Mouse (Mus musculus): ENCODE measurements at regions not wholly inside any gene's neighbourhood (a gene's known extent, or its start where the extent isn't known, plus 50 kb on each side); places are given as distances from the start of the nearest gene placed in this dataset.

DNA sequence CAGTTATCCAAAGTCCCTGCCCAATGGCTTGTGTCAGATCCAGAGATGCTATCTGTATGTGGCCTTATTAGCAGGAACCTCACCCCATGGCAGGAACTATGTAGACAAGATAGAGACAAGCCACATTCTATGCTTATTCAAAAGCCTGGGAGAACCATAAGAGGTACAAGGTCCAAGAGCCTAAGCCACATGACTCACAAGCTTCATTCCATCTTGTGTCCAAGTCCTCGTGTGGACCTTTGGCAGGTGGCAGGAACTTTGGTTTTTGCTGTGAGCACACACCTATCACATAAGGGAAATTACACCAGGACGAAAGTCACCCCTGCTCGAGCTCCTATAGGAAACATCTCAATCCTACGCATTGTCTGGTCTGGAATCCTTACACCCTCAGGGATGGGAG is 122.9 kb downstream of the Dll1 start:
- H3K4me3 ChIP-seq (replicated peaks; ENCODE audit: low read length): no peak overlapping the region
- TF ChIP-seq NANOG (IDR thresholded peaks at IDR 0.05; ENCODE audit: borderline replicate concordance, low read length): no peak
- no peak for TF ChIP-seq POU5F1 (IDR thresholded peaks at IDR 0.05; ENCODE audit: borderline replicate concordance, low read length)
- TF ChIP-seq CTCF (conservative IDR thresholded peaks at IDR 0.05; ENCODE audit: low read length): no peak
- H3K27me3 ChIP-seq (ENCODE audit: insufficient read depth, low read length): peaks cover 10% of the 10 kb centered on the region; the same call in 1 of the 2 replicates
- H3K9me3 ChIP-seq (ENCODE audit: low read length): no peaks in the 10 kb centered on the region
- peaks cover 14% of the 10 kb centered on the region for H3K4me1 ChIP-seq (replicated peaks; ENCODE audit: low read depth, low read length)
- no peaks in the 10 kb centered on the region for H3K36me3 ChIP-seq (ENCODE audit: insufficient read depth, low read length)

DNA sequence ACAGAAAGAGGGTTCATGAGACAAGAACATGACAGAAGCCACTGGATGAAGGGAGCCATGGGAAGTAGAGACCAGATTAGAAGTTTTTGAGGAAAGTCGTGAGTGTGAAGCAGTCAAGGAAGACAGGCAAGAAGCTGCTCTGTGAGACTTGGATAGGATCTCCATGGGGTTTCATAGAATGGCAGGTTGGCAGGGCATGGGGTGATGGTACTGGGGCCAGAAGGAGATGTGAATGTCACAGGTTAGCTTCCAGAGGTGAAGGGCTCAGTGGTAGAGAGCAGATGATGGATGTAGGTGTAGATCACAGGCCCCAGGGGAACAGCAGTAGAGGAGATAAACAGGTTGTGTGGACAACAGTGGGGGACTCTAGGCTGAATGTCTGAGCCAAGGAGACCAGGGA is 123.4 kb downstream of the Dll1 start:
- no peaks in the 10 kb centered on the region for H3K9me3 ChIP-seq (ENCODE audit: low read length)
- H3K27me3 ChIP-seq (ENCODE audit: insufficient read depth, low read length): peaks cover 10% of the 10 kb centered on the region; the same call in 1 of the 2 replicates
- TF ChIP-seq CTCF (conservative IDR thresholded peaks at IDR 0.05; ENCODE audit: low read length): no peak
- TF ChIP-seq POU5F1 (IDR thresholded peaks at IDR 0.05; ENCODE audit: borderline replicate concordance, low read length): no peak
- no peak for TF ChIP-seq NANOG (IDR thresholded peaks at IDR 0.05; ENCODE audit: borderline replicate concordance, low read length)
- peaks cover 18% of the 10 kb centered on the region for H3K4me1 ChIP-seq (replicated peaks; ENCODE audit: low read depth, low read length)
- no peaks in the 10 kb centered on the region for H3K36me3 ChIP-seq (ENCODE audit: insufficient read depth, low read length)
- no peak overlapping the region for H3K4me3 ChIP-seq (replicated peaks; ENCODE audit: low read length)

DNA sequence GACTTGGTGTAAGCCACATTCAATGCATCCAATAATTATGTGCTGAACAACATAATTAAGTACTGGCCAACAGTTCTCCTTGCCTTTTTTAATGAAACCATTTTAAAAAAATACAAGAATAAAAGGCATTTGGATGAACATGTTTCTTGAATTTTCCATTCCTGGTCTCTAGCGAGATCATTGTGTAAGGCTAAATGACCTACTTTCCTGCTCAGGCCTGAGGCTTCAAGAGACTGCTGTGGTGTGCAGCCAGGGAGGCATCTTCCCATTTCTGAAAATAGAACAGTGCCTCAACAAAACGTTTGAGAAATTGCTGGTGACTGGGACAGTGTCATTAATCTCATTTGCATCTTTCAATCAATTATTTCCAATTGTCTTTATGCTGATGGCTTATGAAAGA is 124.5 kb downstream of the Dll1 start:
- no peak for TF ChIP-seq CTCF (conservative IDR thresholded peaks at IDR 0.05; ENCODE audit: low read length)
- no peak for TF ChIP-seq NANOG (IDR thresholded peaks at IDR 0.05; ENCODE audit: borderline replicate concordance, low read length)
- TF ChIP-seq POU5F1 (IDR thresholded peaks at IDR 0.05; ENCODE audit: borderline replicate concordance, low read length): no peak
- peaks cover 21% of the 10 kb centered on the region for H3K4me1 ChIP-seq (replicated peaks; ENCODE audit: low read depth, low read length)
- H3K36me3 ChIP-seq (ENCODE audit: insufficient read depth, low read length): no peaks in the 10 kb centered on the region
- peaks cover 10% of the 10 kb centered on the region; the same call in 1 of the 2 replicates for H3K27me3 ChIP-seq (ENCODE audit: insufficient read depth, low read length)
- no peaks in the 10 kb centered on the region for H3K9me3 ChIP-seq (ENCODE audit: low read length)
- no peak overlapping the region for H3K4me3 ChIP-seq (replicated peaks; ENCODE audit: low read length)

DNA sequence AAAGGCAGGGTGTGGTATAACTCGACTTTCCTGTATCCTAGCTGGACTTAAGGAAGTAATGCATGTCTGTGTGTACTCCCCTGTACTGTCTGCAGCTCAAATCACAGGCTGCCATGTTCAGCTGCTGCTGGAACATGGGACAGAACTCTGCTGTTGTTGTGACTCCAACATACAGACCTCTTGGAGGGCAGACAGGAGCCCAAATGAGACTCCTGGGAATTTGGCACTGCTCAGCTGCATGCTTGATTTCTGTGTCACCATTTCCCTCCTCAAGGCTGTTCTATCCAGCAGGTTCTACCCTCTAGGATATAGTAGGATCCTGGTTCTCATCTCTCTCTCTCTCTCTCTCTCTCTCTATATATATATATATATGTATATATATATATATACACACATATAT is 125.0 kb downstream of the Dll1 start:
- no peaks in the 10 kb centered on the region for H3K36me3 ChIP-seq (ENCODE audit: insufficient read depth, low read length)
- peaks cover 10% of the 10 kb centered on the region; the same call in 1 of the 2 replicates for H3K27me3 ChIP-seq (ENCODE audit: insufficient read depth, low read length)
- peaks cover 27% of the 10 kb centered on the region for H3K4me1 ChIP-seq (replicated peaks; ENCODE audit: low read depth, low read length)
- no peak overlapping the region for H3K4me3 ChIP-seq (replicated peaks; ENCODE audit: low read length)
- TF ChIP-seq NANOG (IDR thresholded peaks at IDR 0.05; ENCODE audit: borderline replicate concordance, low read length) (no peak), CTCF (conservative IDR thresholded peaks at IDR 0.05; ENCODE audit: low read length) (no peak), POU5F1 (IDR thresholded peaks at IDR 0.05; ENCODE audit: borderline replicate concordance, low read length) (no peak)
- no peaks in the 10 kb centered on the region for H3K9me3 ChIP-seq (ENCODE audit: low read length)

DNA sequence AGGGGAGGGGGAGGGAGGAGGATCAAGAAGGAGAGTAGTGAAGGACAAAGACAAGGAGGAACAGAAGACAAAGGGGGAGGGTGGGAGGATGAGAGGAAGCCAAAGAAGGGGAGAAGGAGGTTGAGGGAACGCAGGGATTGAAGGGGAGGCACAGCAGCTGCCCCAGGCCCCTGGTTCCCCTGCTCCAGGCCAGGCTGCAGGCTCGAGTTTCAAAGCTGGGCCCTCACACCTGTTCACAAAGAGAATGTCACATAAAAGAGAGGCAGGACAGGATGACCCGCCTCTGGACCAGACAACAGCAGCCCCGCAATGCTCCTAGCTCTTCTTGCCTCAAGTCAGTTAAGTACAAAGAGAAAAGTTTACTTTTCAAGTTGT is 128.3 kb downstream of the Dll1 start:
- peaks cover 44% of the 10 kb centered on the region for H3K4me1 ChIP-seq (replicated peaks; ENCODE audit: low read depth, low read length)
- peak overlapping the region; percentile 73 for H3K4me3 ChIP-seq (replicated peaks; ENCODE audit: low read length)
- no peaks in the 10 kb centered on the region for H3K36me3 ChIP-seq (ENCODE audit: insufficient read depth, low read length)
- no peaks in the 10 kb centered on the region for H3K9me3 ChIP-seq (ENCODE audit: low read length)
- no peak for TF ChIP-seq POU5F1 (IDR thresholded peaks at IDR 0.05; ENCODE audit: borderline replicate concordance, low read length)
- no peak for TF ChIP-seq NANOG (IDR thresholded peaks at IDR 0.05; ENCODE audit: borderline replicate concordance, low read length)
- TF ChIP-seq CTCF (conservative IDR thresholded peaks at IDR 0.05; ENCODE audit: low read length): no peak
- peaks cover 9% of the 10 kb centered on the region; the same call in 1 of the 2 replicates for H3K27me3 ChIP-seq (ENCODE audit: insufficient read depth, low read length)

DNA sequence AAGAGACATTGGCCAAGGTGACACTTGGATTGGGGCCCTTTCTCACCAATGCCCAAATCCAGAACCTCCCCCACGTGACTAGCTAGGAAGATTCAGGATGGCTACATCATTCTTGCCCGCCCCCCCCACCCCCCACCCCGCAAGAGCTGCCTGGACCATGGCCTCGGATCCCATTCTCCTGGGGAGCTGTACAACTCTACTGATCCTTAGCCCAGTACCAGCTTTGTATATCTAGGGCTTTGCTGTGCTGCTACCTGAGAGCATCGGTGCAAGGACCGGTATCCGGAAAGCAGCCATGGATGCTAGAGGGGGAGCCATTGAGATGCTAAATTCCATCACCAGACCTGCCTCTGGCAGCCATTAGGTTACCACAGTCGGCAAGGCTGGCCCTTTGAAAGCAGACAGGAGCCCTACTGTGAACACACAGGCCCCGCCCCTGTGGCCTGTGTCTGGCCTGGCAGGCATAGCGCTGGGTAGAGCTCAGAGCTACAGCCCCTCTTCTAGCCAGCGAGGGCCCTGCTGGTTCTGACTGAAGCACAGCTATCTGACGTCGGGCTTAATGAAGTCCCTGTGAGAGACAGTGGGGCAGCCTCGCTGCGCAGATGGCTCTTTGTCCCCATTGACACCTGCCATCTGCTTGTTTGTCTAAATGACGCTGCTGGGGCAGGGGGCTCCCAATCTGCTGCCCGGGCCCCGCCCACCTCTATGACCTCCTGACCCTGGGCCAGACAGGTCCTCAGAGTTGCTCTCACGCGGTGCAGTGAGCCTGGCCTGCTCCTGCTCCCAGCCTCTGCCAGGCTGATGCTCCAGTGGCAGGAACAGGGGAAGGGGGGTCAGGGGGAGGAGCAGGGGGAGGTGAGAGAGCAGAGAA is 128.9 kb downstream of the Dll1 start:
- TF ChIP-seq POU5F1 (IDR thresholded peaks at IDR 0.05; ENCODE audit: borderline replicate concordance, low read length): no peak; the same call in 1 of the 2 replicates
- no peak for TF ChIP-seq CTCF (conservative IDR thresholded peaks at IDR 0.05; ENCODE audit: low read length)
- TF ChIP-seq NANOG (IDR thresholded peaks at IDR 0.05; ENCODE audit: borderline replicate concordance, low read length): peak; percentile 33; the same call in 1 of the 2 replicates
- H3K9me3 ChIP-seq (ENCODE audit: low read length): no peaks in the 10 kb centered on the region
- H3K4me1 ChIP-seq (replicated peaks; ENCODE audit: low read depth, low read length): peaks cover 50% of the 10 kb centered on the region
- peaks cover 3% of the 10 kb centered on the region; the same call in 1 of the 2 replicates for H3K27me3 ChIP-seq (ENCODE audit: insufficient read depth, low read length)
- peak overlapping the region; percentile 73 for H3K4me3 ChIP-seq (replicated peaks; ENCODE audit: low read length)
- H3K36me3 ChIP-seq (ENCODE audit: insufficient read depth, low read length): no peaks in the 10 kb centered on the region

DNA sequence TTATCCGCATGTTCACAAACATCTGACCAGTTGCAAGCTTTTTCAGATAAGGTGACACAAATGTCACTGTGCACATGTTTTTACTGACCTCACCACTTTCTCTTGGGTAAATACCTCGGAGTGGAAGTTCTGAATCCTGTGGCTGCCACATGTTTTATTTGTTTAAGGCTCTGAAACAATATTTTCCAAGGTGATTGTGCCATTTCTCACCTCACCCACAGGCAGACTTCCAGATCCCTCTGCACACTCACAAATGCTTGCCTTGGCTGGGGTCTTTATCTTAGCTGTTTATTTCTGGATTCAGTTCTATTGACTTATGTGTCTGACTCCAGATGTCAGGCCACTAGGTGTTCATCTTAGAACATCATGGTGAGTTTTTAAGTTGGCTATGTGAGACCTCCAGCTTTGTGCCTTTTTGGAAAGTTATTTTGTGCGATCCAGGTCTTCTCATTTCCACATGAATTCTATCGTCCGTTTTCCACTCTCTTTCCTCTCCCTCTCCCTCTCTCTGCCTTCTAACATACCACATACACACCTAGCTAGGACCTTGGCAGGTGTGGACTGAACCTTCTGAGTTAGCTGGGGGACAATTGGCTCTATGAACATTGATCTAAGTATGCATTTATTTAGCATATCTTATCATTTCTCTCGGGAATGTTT is 133.6 kb downstream of the Dll1 start:
- TF ChIP-seq CTCF (conservative IDR thresholded peaks at IDR 0.05; ENCODE audit: low read length): no peak
- TF ChIP-seq POU5F1 (IDR thresholded peaks at IDR 0.05; ENCODE audit: borderline replicate concordance, low read length): no peak
- TF ChIP-seq NANOG (IDR thresholded peaks at IDR 0.05; ENCODE audit: borderline replicate concordance, low read length): no peak
- Histone ChIP-seq H3K9me3 (ENCODE audit: low read length) (no peaks in the 10 kb centered on the region), H3K27me3 (ENCODE audit: insufficient read depth, low read length) (0 out of 2 replicates have a peak, but pooled peaks cover 4% of the 10 kb centered on the region), H3K4me1 (replicated peaks; ENCODE audit: low read depth, low read length) (peaks cover 73% of the 10 kb centered on the region), H3K36me3 (ENCODE audit: insufficient read depth, low read length) (no peaks in the 10 kb centered on the region), H3K4me3 (replicated peaks; ENCODE audit: low read length) (no peak overlapping the region)

DNA sequence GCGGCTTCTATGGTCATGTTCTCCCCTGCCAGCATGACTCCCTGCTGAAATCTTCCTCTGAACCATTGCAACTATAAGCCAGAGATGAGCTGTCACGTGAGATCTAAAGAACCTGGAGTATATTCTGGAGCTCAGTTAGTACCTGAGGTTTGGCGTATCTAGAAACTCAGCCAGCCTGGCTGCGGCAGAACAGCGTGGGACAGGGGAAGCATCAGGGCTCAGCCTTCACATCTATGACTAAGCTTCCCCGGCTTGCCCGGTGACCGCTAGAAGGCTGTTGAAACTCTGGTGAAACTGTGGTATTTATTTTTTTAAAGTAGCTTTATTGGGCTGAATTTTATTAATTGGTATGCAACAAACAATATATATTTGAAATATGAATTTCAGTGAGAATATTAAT is 134.3 kb downstream of the Dll1 start:
- Histone ChIP-seq H3K27me3 (ENCODE audit: insufficient read depth, low read length) (0 out of 2 replicates have a peak, but pooled peaks cover 4% of the 10 kb centered on the region), H3K4me1 (replicated peaks; ENCODE audit: low read depth, low read length) (peaks cover 72% of the 10 kb centered on the region), H3K9me3 (ENCODE audit: low read length) (no peaks in the 10 kb centered on the region), H3K36me3 (ENCODE audit: insufficient read depth, low read length) (no peaks in the 10 kb centered on the region), H3K4me3 (replicated peaks; ENCODE audit: low read length) (peak overlapping the region; percentile 77)
- TF ChIP-seq POU5F1 (IDR thresholded peaks at IDR 0.05; ENCODE audit: borderline replicate concordance, low read length) (no peak), CTCF (conservative IDR thresholded peaks at IDR 0.05; ENCODE audit: low read length) (no peak), NANOG (IDR thresholded peaks at IDR 0.05; ENCODE audit: borderline replicate concordance, low read length) (no peak)
